In the genomic region with DNA sequence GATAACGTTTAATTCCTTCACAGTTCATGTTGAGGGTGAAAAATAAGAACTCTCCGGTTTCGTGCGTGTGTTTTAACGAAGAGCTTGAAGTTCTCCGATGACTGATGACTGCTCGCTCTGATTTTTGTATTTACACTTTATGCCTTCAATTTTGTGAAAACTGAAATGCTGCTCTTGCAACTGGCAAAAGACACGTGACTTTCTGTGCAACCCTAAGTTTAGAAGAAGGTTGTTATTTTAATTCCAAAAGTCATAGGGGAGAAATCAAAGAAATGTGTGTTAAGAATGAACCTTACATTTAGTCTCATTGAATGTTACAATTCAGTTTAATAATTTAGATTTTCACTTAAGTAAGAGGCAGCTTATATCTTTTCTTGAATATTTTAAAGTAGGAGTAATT, we compare ENCODE assay signal across 7 mouse cellular contexts. TPM values are rescaled to one million over a fixed set of nuclear protein-coding genes. Genes with fewer than 3 reads are reported as not detected.
A peak's percentile ranks its signal among the peaks of the same experiment; 100 is the strongest.
DNase-seq lines count a peak whose midpoint lies in the region; ATAC-seq and TF ChIP-seq lines count a peak whose summit lies in the region.

No protein-coding gene starts in this region.

- peak overlapping the region; percentile 60 for H3K4me3 ChIP-seq in lung, embryonic 15.5 days
- H3K4me3 ChIP-seq in forebrain, embryonic 10.5 days: peak overlapping the region; percentile 83
- H3K4me3 ChIP-seq in limb, embryonic 12.5 days (replicated peaks): peak overlapping the region; percentile 75
- peak overlapping the region; percentile 91; the same call in 1 of the 2 replicates for H3K4me3 ChIP-seq in small intestine, adult 2 months (ENCODE audit: low read depth, low read length)

- 2% methylated on average over 8 of the region's 8 CpGs for WGBS in lung, embryonic 15.5 days
- WGBS in forebrain, embryonic 10.5 days: 7% methylated on average over 8 of the region's 8 CpGs
- WGBS in limb, embryonic 12.5 days: 2% methylated on average over 8 of the region's 8 CpGs
- under 1% methylated on average over 8 of the region's 8 CpGs for WGBS in small intestine, adult 2 months

- peak overlapping the region; percentile 62 for H3K4me2 ChIP-seq in lung, embryonic 15.5 days
- peak overlapping the region; percentile 78 for H3K4me2 ChIP-seq in limb, embryonic 12.5 days

- H3K9ac ChIP-seq in lung, embryonic 15.5 days: peak overlapping the region; percentile 77
- peak overlapping the region; percentile 80 for H3K9ac ChIP-seq in limb, embryonic 12.5 days (replicated peaks)

- H3K27me3 ChIP-seq in lung, embryonic 15.5 days: no peaks in the 10 kb centered on the region
- H3K27me3 ChIP-seq in forebrain, embryonic 10.5 days (ENCODE audit: poor library complexity, severe bottlenecking): no peaks in the 10 kb centered on the region
- no peaks in the 10 kb centered on the region for H3K27me3 ChIP-seq in limb, embryonic 12.5 days
- H3K27me3 ChIP-seq in small intestine, adult 2 months (ENCODE audit: control insufficient read depth, insufficient read depth, low read length): no peaks in the 10 kb centered on the region

- TF ChIP-seq POLR2A in small intestine, adult 2 months (IDR thresholded peaks at IDR 0.05; ENCODE audit: low read depth, low read length): no peak

- ATAC-seq in lung, embryonic 15.5 days (ENCODE audit: borderline replicate concordance, extremely low read depth, low FRiP score, low TSS enrichment): no peak
- ATAC-seq in limb, embryonic 12.5 days (ENCODE audit: insufficient number of reproducible peaks, insufficient read depth, low FRiP score, low TSS enrichment, low read depth): no peak

- peak overlapping the region; percentile 98 for H3K27ac ChIP-seq in lung, embryonic 15.5 days
- peak overlapping the region; percentile 94; the same call in 1 of the 2 replicates for H3K27ac ChIP-seq in forebrain, embryonic 10.5 days
- peak overlapping the region; percentile 97; the same call in 1 of the 2 replicates for H3K27ac ChIP-seq in limb, embryonic 12.5 days
- peak overlapping the region; percentile 99 for H3K27ac ChIP-seq in small intestine, adult 2 months (ENCODE audit: insufficient read depth, low read depth, low read length)

- no peak for TF ChIP-seq CTCF in small intestine, adult 2 months (IDR thresholded peaks at IDR 0.05; ENCODE audit: extremely low read depth, insufficient read length, insufficient replicate concordance, low read depth, low read length)

- peaks cover 44% of the 10 kb centered on the region for H3K4me1 ChIP-seq in lung, embryonic 15.5 days
- H3K4me1 ChIP-seq in forebrain, embryonic 10.5 days: peaks cover 43% of the 10 kb centered on the region
- peaks cover 22% of the 10 kb centered on the region for H3K4me1 ChIP-seq in limb, embryonic 12.5 days (replicated peaks)
- peaks cover 7% of the 10 kb centered on the region for H3K4me1 ChIP-seq in small intestine, adult 2 months (ENCODE audit: control insufficient read depth, insufficient read depth, insufficient read length, low read length)

- no peaks in the 10 kb centered on the region for H3K36me3 ChIP-seq in lung, embryonic 15.5 days
- no peaks in the 10 kb centered on the region for H3K36me3 ChIP-seq in forebrain, embryonic 10.5 days (replicated peaks)
- H3K36me3 ChIP-seq in limb, embryonic 12.5 days: no peaks in the 10 kb centered on the region
- no peaks in the 10 kb centered on the region for H3K36me3 ChIP-seq in small intestine, adult 2 months (ENCODE audit: control insufficient read depth, insufficient read depth, low read length)

- H3K9me3 ChIP-seq in lung, embryonic 15.5 days: no peaks in the 10 kb centered on the region
- no peaks in the 10 kb centered on the region for H3K9me3 ChIP-seq in forebrain, embryonic 10.5 days
- H3K9me3 ChIP-seq in limb, embryonic 12.5 days: no peaks in the 10 kb centered on the region

- no peak for DNase-seq in lung, adult 18-20 months
- no peak for DNase-seq in forebrain, embryonic 10.5 days (ENCODE audit: extremely low spot score, low spot score)
- DNase-seq in right cerebral cortex, adult 18-20 months: no peak
- no peak for DNase-seq in urinary bladder, postnatal 36 days (ENCODE audit: low spot score in 2 of 2)

RNA-seq across cellular contexts. Expression of a gene that starts 1.3 kb away (rescaled TPM):
- 156 and 164 TPM in 2 replicates for polyA plus RNA-seq in lung, embryonic 15.5 days (2015; fragmentation: Nextera tagmentation; extraction: Ambion mirVana)
- 48.6 and 52.0 TPM in 2 replicates for polyA plus RNA-seq in forebrain, embryonic 10.5 days (2016; fragmentation: Nextera tagmentation; extraction: Ambion mirVana)
- polyA plus RNA-seq in limb, embryonic 12.5 days (2016; fragmentation: Nextera tagmentation; extraction: Ambion mirVana): 65.6 and 66.6 TPM in 2 replicates
- polyA plus RNA-seq in small intestine, adult 2 months (2012; rRNA removed): 21.7 and 33.1 TPM in 2 replicates
